Mouse (Mus musculus) MEL (cell line): ENCODE data around the gene Arhgap40. TPM values are rescaled to one million over a fixed set of nuclear protein-coding genes. Genes with fewer than 3 reads are reported as not detected.
A peak's percentile ranks its signal among the peaks of the same experiment; 100 is the strongest.

Experiments
- DNase-seq: peaks from one replicate; pipeline ENCODE4 v3.0.0; 2011; ENCODE audit warnings: low read depth, low spot score
- H3K27ac ChIP-seq: 2 replicates; pipeline ENCODE4 v1.5.1; 2012; ENCODE audit warnings: low read depth, mild to moderate bottlenecking, control low read depth, low read length, moderate library complexity; ENCODE audit not compliant: control insufficient read depth
- H3K27me3 ChIP-seq, 2 experiments: fragments of 150-350 bp in 1 of 2; sonication (generic) in 1 of 2; 2 replicates each; pipeline ENCODE4 v1.6.1; 2012; ENCODE audit warnings: low read length in 2 of 2, mild to moderate bottlenecking in 2 of 2, improper control_type of control experiment in 1 of 2, moderate library complexity in 1 of 2; ENCODE audit not compliant: insufficient read depth in 2 of 2, control insufficient read depth in 1 of 2
- H3K36me3 ChIP-seq, 2 experiments: 2 replicates each; pipeline ENCODE4 v1.6.1; 2012 to 2014; ENCODE audit warnings: low read length in 2 of 2, improper control_type of control experiment in 1 of 2, inconsistent platforms in 1 of 2, mild to moderate bottlenecking in 1 of 2; ENCODE audit not compliant: insufficient read depth in 2 of 2, control insufficient read depth in 1 of 2
- H3K4me1 ChIP-seq, 2 experiments: fragments of 150-350 bp in 1 of 2; sonication (generic) in 1 of 2; 2 replicates each; pipeline ENCODE4 v1.6.1; 2012; ENCODE audit warnings: low read length in 2 of 2, improper control_type of control experiment in 1 of 2, mild to moderate bottlenecking in 1 of 2; ENCODE audit not compliant: insufficient read depth in 2 of 2, control insufficient read depth in 1 of 2
- H3K4me3 ChIP-seq, 2 experiments: fragments of 150-350 bp in 1 of 2; sonication (generic) in 1 of 2; 2 replicates each; pipeline ENCODE4 v1.5.1; 2012; ENCODE audit warnings: low read depth in 2 of 2, low read length in 2 of 2, mild to moderate bottlenecking in 2 of 2, moderate library complexity in 2 of 2, control low read depth in 1 of 2, improper control_type of control experiment in 1 of 2; ENCODE audit not compliant: control insufficient read depth in 1 of 2, insufficient read depth in 1 of 2
- H3K79me2 ChIP-seq: 2 replicates; pipeline ENCODE4 v1.6.1; 2012; ENCODE audit warnings: mild to moderate bottlenecking, low read length, moderate library complexity; ENCODE audit not compliant: control insufficient read depth, poor library complexity, insufficient read depth
- H3K9ac ChIP-seq: 2 replicates; pipeline ENCODE4 v1.6.1; 2012; ENCODE audit warnings: low read depth, mild to moderate bottlenecking, control low read depth, low read length, moderate library complexity; ENCODE audit not compliant: control insufficient read depth, poor library complexity, severe bottlenecking
- H3K9me3 ChIP-seq: fragments of 150-350 bp; sonication (generic); replicated peaks from 2 replicates; pipeline ENCODE4 v1.6.1; 2012; ENCODE audit warnings: mild to moderate bottlenecking, low read length, improper control_type of control experiment, moderate library complexity; ENCODE audit not compliant: insufficient read depth
- BHLHE40 ChIP-seq: IDR thresholded peaks from 2 replicates; pipeline ENCODE4 v1.6.1; 2012; ENCODE audit warnings: low read depth, mild to moderate bottlenecking, inconsistent platforms, low read length, improper control_type of control experiment, borderline replicate concordance
- CHD1 ChIP-seq: IDR thresholded peaks from 2 replicates; pipeline ENCODE4 v1.6.1; 2012; ENCODE audit warnings: low read depth, mild to moderate bottlenecking, inconsistent platforms, low read length, improper control_type of control experiment
- CTCF ChIP-seq, 3 experiments: IDR thresholded peaks in 2 of 3; conservative IDR thresholded peaks in 1 of 3; 2 replicates each; pipeline ENCODE4 v1.5.1; 2011 to 2012; ENCODE audit warnings: low read length in 3 of 3, low read depth in 2 of 3, mild to moderate bottlenecking in 2 of 3, improper control_type of control experiment in 1 of 3, inconsistent platforms in 1 of 3, mixed read lengths in 1 of 3, moderate library complexity in 1 of 3; ENCODE audit not compliant: control insufficient read depth in 1 of 3, insufficient read depth in 1 of 3, poor library complexity in 1 of 3, severe bottlenecking in 1 of 3
- ELF1 ChIP-seq: IDR thresholded peaks from 2 replicates; pipeline ENCODE4 v1.6.1; 2014; ENCODE audit warnings: low read depth, mild to moderate bottlenecking, inconsistent platforms, low read length, improper control_type of control experiment, moderate library complexity
- GABPA ChIP-seq: IDR thresholded peaks from 2 replicates; pipeline ENCODE4 v1.6.1; 2012; ENCODE audit warnings: low read depth, mild to moderate bottlenecking, inconsistent platforms, low read length, improper control_type of control experiment, moderate library complexity
- GATA1 ChIP-seq: IDR thresholded peaks from 2 replicates; pipeline ENCODE4 v1.6.1; 2011; ENCODE audit warnings: low read depth, low read length, improper control_type of control experiment
- HCFC1 ChIP-seq: IDR thresholded peaks from 2 replicates; pipeline ENCODE4 v1.6.1; 2012; ENCODE audit warnings: low read depth, mild to moderate bottlenecking, inconsistent platforms, low read length, improper control_type of control experiment, moderate library complexity
- KAT2A ChIP-seq: conservative IDR thresholded peaks from 2 replicates; pipeline ENCODE4 v1.6.1; 2012; ENCODE audit warnings: low read depth, low read length, improper control_type of control experiment, inconsistent platforms
- MAFK ChIP-seq: IDR thresholded peaks from 2 replicates; pipeline ENCODE4 v1.6.1; 2011; ENCODE audit warnings: low read depth, mild to moderate bottlenecking, low read length, improper control_type of control experiment, borderline replicate concordance
- MAX ChIP-seq: IDR thresholded peaks from 2 replicates; pipeline ENCODE4 v1.6.1; 2011; ENCODE audit warnings: low read length, improper control_type of control experiment
- MEF2A ChIP-seq: IDR thresholded peaks from 2 replicates; pipeline ENCODE4 v1.6.1; 2014; ENCODE audit warnings: low read depth, mild to moderate bottlenecking, inconsistent platforms, low read length, improper control_type of control experiment; ENCODE audit not compliant: poor library complexity, insufficient replicate concordance, severe bottlenecking; ENCODE audit errors: extremely low read depth
- MYC ChIP-seq: IDR thresholded peaks from 2 replicates; pipeline ENCODE4 v1.6.1; 2011; ENCODE audit warnings: low read depth, mild to moderate bottlenecking, low read length, improper control_type of control experiment, moderate library complexity
- NELFE ChIP-seq: IDR thresholded peaks from 2 replicates; pipeline ENCODE4 v1.6.1; 2011; ENCODE audit warnings: low read depth, low read length, improper control_type of control experiment
- POLR2AphosphoS2 ChIP-seq: IDR thresholded peaks from 2 replicates; pipeline ENCODE4 v1.6.1; 2011; ENCODE audit warnings: low read length, improper control_type of control experiment
- POLR2AphosphoS5 ChIP-seq: IDR thresholded peaks from 2 replicates; pipeline ENCODE4 v1.6.1; 2012; ENCODE audit warnings: low read depth, borderline replicate concordance, mild to moderate bottlenecking, inconsistent platforms, low read length, moderate library complexity, mixed read lengths
- RAD21 ChIP-seq: IDR thresholded peaks from 2 replicates; pipeline ENCODE4 v1.6.1; 2011; ENCODE audit warnings: mild to moderate bottlenecking, low read depth, low read length, improper control_type of control experiment
- SMC3 ChIP-seq: IDR thresholded peaks from 2 replicates; pipeline ENCODE4 v1.6.1; 2011; ENCODE audit warnings: low read depth, low read length, improper control_type of control experiment
- TCF12 ChIP-seq: IDR thresholded peaks from 2 replicates; pipeline ENCODE4 v1.6.1; 2014; ENCODE audit warnings: low read depth, mild to moderate bottlenecking, inconsistent platforms, low read length, improper control_type of control experiment, moderate library complexity
- UBTF ChIP-seq: IDR thresholded peaks from 2 replicates; pipeline ENCODE4 v1.6.1; 2012; ENCODE audit warnings: low read depth, mild to moderate bottlenecking, inconsistent platforms, low read length, improper control_type of control experiment, moderate library complexity, borderline replicate concordance; ENCODE audit not compliant: insufficient read depth
- USF1 ChIP-seq: IDR thresholded peaks from 2 replicates; pipeline ENCODE4 v1.6.1; 2014; ENCODE audit warnings: low read depth, mild to moderate bottlenecking, inconsistent platforms, low read length, improper control_type of control experiment, moderate library complexity
- USF2 ChIP-seq, 2 experiments: IDR thresholded peaks; 2 replicates each; pipeline ENCODE4 v1.6.1; 2011 to 2012; ENCODE audit warnings: improper control_type of control experiment in 2 of 2, low read length in 2 of 2, borderline replicate concordance in 1 of 2, inconsistent platforms in 1 of 2, low read depth in 1 of 2, mild to moderate bottlenecking in 1 of 2; ENCODE audit not compliant: insufficient read depth in 1 of 2
- ZC3H11A ChIP-seq: IDR thresholded peaks from 2 replicates; pipeline ENCODE4 v1.6.1; 2012; ENCODE audit warnings: low read depth, mild to moderate bottlenecking, inconsistent platforms, low read length, improper control_type of control experiment
- ZMIZ1 ChIP-seq: IDR thresholded peaks from 2 replicates; pipeline ENCODE4 v1.6.1; 2012; ENCODE audit warnings: low read depth, mild to moderate bottlenecking, inconsistent platforms, low read length, improper control_type of control experiment, moderate library complexity
- ZNF384 ChIP-seq: IDR thresholded peaks from 2 replicates; pipeline ENCODE4 v1.6.1; 2012; ENCODE audit warnings: low read depth, mild to moderate bottlenecking, inconsistent platforms, low read length, improper control_type of control experiment
- polyA plus RNA-seq, 2 experiments: library from polyadenylated mRNA; stranded (reverse) in 1 of 2; unstranded in 1 of 2; fragments of >175 nt in 1 of 2; fragments of >200 nt in 1 of 2; gene quantifications; 2 replicates each; pipeline versions ENCODE4 v1.2.1 to v1.2.4; 2012; ENCODE audit warnings: low replicate concordance in 2 of 2, low read depth in 1 of 2; ENCODE audit not compliant: insufficient read length in 2 of 2, insufficient read depth in 1 of 2, missing spikeins in 1 of 2
- total RNA-seq: library from RNA; depleted of rRNA; stranded (reverse); fragments of 300-350 nt; gene quantifications from 2 replicates; pipeline ENCODE4 v1.2.3, GENCODE M21; 2012

The Arhgap40 gene
- total and polyA plus RNA-seq, 3 experiments, result not detected

- Histone ChIP-seq H3K27ac (no peak overlapping the region), H3K4me3 (no peak overlapping the region), H3K27me3 (no peaks in the 10 kb centered on the region; a peak in 2 of 4 replicates), H3K9ac (no peak overlapping the region), H3K9me3 (no peaks in the 10 kb centered on the region)
- TF ChIP-seq CHD1 (no peak), USF1 (no peak), HCFC1 (no peak), NELFE (no peak), USF2 (IDR thresholded peaks at IDR 0.05; ENCODE audit: borderline replicate concordance in 1 of 2, insufficient read depth in 1 of 2, low read depth in 1 of 2, low read length in 2 of 2) (no peak), ELF1 (no peak), POLR2AphosphoS2 (no peak), ZNF384 (no peak)
- TF ChIP-seq, all 39 proteins: peak for 0
- DNase-seq, result peak; percentile 15
- H3K36me3 ChIP-seq, result no peaks in the 10 kb centered on the region
- H3K79me2 ChIP-seq, result no peaks in the 10 kb centered on the region
- H3K4me1 ChIP-seq, result no peaks in the 10 kb centered on the region
Measured at GRCm38 (mm10) chr2:158545266-158545665, 32.7 kb downstream of the Arhgap40 start.

GRCm38 (mm10) chr2:158546751-158547150 is 34.2 kb downstream of the Arhgap40 start:
- Histone ChIP-seq H3K9ac (peak overlapping the region; percentile 17; the same call in 1 of the 2 replicates), H3K4me3 (no peak overlapping the region), H3K36me3 (no peaks in the 10 kb centered on the region), H3K79me2 (no peaks in the 10 kb centered on the region), H3K9me3 (no peaks in the 10 kb centered on the region), H3K27me3 (no peaks in the 10 kb centered on the region; a peak in 2 of 4 replicates), H3K27ac (no peak overlapping the region), H3K4me1 (no peaks in the 10 kb centered on the region)
- TF ChIP-seq SMC3 (peak; percentile 96), NELFE (no peak), RAD21 (peak; percentile 92), GATA1 (no peak), CTCF (IDR thresholded peaks at IDR 0.05 in 2 of 3, conservative IDR thresholded peaks at IDR 0.05 in 1 of 3; ENCODE audit: control insufficient read depth in 1 of 3, insufficient read depth in 1 of 3, low read depth in 2 of 3, low read length in 3 of 3, poor library complexity in 1 of 3, severe bottlenecking in 1 of 3) (peak; percentile 78 to 98 (median 95)), ZC3H11A (peak; percentile 89), CHD1 (no peak)
- DNase-seq, result peak; percentile 68

- no peak overlapping the region for H3K4me3 ChIP-seq
- peak; percentile 77 for DNase-seq
- H3K27me3 ChIP-seq, result no peaks in the 10 kb centered on the region; a peak in 1 of 4 replicates
- H3K79me2 ChIP-seq, result no peaks in the 10 kb centered on the region
- H3K36me3 ChIP-seq, result no peaks in the 10 kb centered on the region
- no peak overlapping the region for H3K9ac ChIP-seq
- H3K27ac ChIP-seq, result no peak overlapping the region
- no peaks in the 10 kb centered on the region for H3K4me1 ChIP-seq
- H3K9me3 ChIP-seq, result no peaks in the 10 kb centered on the region
- TF ChIP-seq RAD21 (peak; percentile 76), POLR2AphosphoS5 (no peak), GABPA (no peak), USF1 (no peak), SMC3 (peak; percentile 98), USF2 (IDR thresholded peaks at IDR 0.05; ENCODE audit: borderline replicate concordance in 1 of 2, insufficient read depth in 1 of 2, low read depth in 1 of 2, low read length in 2 of 2) (no peak), GATA1 (no peak), TCF12 (no peak), BHLHE40 (no peak), KAT2A (no peak), MEF2A (no peak), UBTF (no peak), HCFC1 (no peak), MAFK (no peak), ZC3H11A (peak; percentile 83), MAX (0 out of 2 replicates have a peak, but pooled peaks have one; percentile 36), ZMIZ1 (no peak), MYC (no peak)
Measured at GRCm38 (mm10) chr2:158550067-158550466, 37.5 kb downstream of the Arhgap40 start.
